Mouse (Mus musculus): ENCODE measurements around the gene Ffar2. TPM values are rescaled to one million over a fixed set of nuclear protein-coding genes. Genes with fewer than 3 reads are reported as not detected.
"Not testable (repeated sequence)": the region's sequence is repeated elsewhere in the genome, so short reads cannot be mapped to it uniquely, and the experiment has no call there.

Gene Ffar2
- polyA plus RNA-seq, 1 experiment from 2014 or later, result 0.21 TPM

GRCm38 (mm10) chr7:30844676-30845297 lies 21.2 kb upstream of the Ffar2 start:
- peaks cover 5% of the 10 kb centered on the region; the same call in 1 of the 2 replicates for H3K4me1 ChIP-seq (replicated peaks)
- H3K9ac ChIP-seq, result no peak overlapping the region
- no peak overlapping the region for H3K4me2 ChIP-seq
- 27% methylated on average over 7 of the region's 7 CpGs for WGBS
- no peaks in the 10 kb centered on the region for H3K9me3 ChIP-seq
- H3K4me3 ChIP-seq, result no peak overlapping the region
- H3K27me3 ChIP-seq, result no peaks in the 10 kb centered on the region
- no peaks in the 10 kb centered on the region for H3K36me3 ChIP-seq
- peak; percentile 51; the same call in 1 of the 2 replicates for ATAC-seq (ENCODE audit: low FRiP score, low read depth)
- no peak overlapping the region; the same call in 1 of the 2 replicates for H3K27ac ChIP-seq (replicated peaks)

GRCm38 (mm10) chr7:30842092-30842491 lies 18.5 kb upstream of the Ffar2 start:
- Histone ChIP-seq H3K9ac (no peak overlapping the region), H3K4me3 (no peak overlapping the region), H3K36me3 (no peaks in the 10 kb centered on the region), H3K27ac (replicated peaks) (no peak overlapping the region), H3K27me3 (no peaks in the 10 kb centered on the region), H3K9me3 (no peaks in the 10 kb centered on the region), H3K4me2 (no peak overlapping the region), H3K4me1 (replicated peaks) (peaks cover 5% of the 10 kb centered on the region; the same call in 1 of the 2 replicates)
- 85% methylated on average over 5 of the region's 5 CpGs for WGBS
- ATAC-seq (ENCODE audit: low FRiP score, low read depth), result no peak

GRCm38 (mm10) chr7:30841379-30841778 lies 17.8 kb upstream of the Ffar2 start:
- peaks cover 5% of the 10 kb centered on the region; the same call in 1 of the 2 replicates for H3K4me1 ChIP-seq (replicated peaks)
- no peak overlapping the region for H3K27ac ChIP-seq (replicated peaks)
- H3K9ac ChIP-seq, result no peak overlapping the region
- H3K27me3 ChIP-seq, result no peaks in the 10 kb centered on the region
- ATAC-seq (ENCODE audit: low FRiP score, low read depth), result no peak
- no peaks in the 10 kb centered on the region for H3K36me3 ChIP-seq
- H3K4me3 ChIP-seq, result no peak overlapping the region
- 88% methylated on average over 4 of the region's 4 CpGs for WGBS
- H3K4me2 ChIP-seq, result no peak overlapping the region
- no peaks in the 10 kb centered on the region for H3K9me3 ChIP-seq

- Histone ChIP-seq H3K4me3 (no peak overlapping the region), H3K36me3 (no peaks in the 10 kb centered on the region), H3K27me3 (no peaks in the 10 kb centered on the region), H3K4me2 (no peak overlapping the region), H3K27ac (replicated peaks) (no peak overlapping the region), H3K9me3 (no peaks in the 10 kb centered on the region), H3K4me1 (replicated peaks) (peaks cover 5% of the 10 kb centered on the region; the same call in 1 of the 2 replicates), H3K9ac (no peak overlapping the region)
- ATAC-seq (ENCODE audit: low FRiP score, low read depth), result no peak
- WGBS, result 75% methylated on average over 3 of the region's 3 CpGs
Observed at GRCm38 (mm10) chr7:30840306-30840705, 16.7 kb upstream of the Ffar2 start.

GRCm38 (mm10) chr7:30837277-30837676 lies 13.7 kb upstream of the Ffar2 start:
- Histone ChIP-seq H3K36me3 (no peaks in the 10 kb centered on the region), H3K9ac (no peak overlapping the region), H3K27ac (replicated peaks) (no peak overlapping the region), H3K9me3 (no peaks in the 10 kb centered on the region), H3K4me3 (no peak overlapping the region), H3K4me2 (no peak overlapping the region), H3K27me3 (no peaks in the 10 kb centered on the region), H3K4me1 (replicated peaks) (no peaks in the 10 kb centered on the region)
- ATAC-seq (ENCODE audit: low FRiP score, low read depth), result no peak

GRCm38 (mm10) chr7:30832684-30833083 lies 9.1 kb upstream of the Ffar2 start:
- ATAC-seq (ENCODE audit: low FRiP score, low read depth); H3K4me2 ChIP-seq; H3K27ac ChIP-seq (replicated peaks); H3K27me3 ChIP-seq; H3K9ac ChIP-seq; H3K36me3 ChIP-seq; H3K9me3 ChIP-seq; H3K4me3 ChIP-seq; H3K4me1 ChIP-seq (replicated peaks): not testable (repeated sequence)
- WGBS, result 58% methylated on average over 7 of the region's 11 CpGs

- H3K36me3 ChIP-seq, result no peaks in the 10 kb centered on the region
- no peak overlapping the region for H3K4me3 ChIP-seq
- H3K27ac ChIP-seq (replicated peaks), result no peak overlapping the region
- H3K9ac ChIP-seq, result no peak overlapping the region
- no peak for ATAC-seq (ENCODE audit: low FRiP score, low read depth)
- no peaks in the 10 kb centered on the region for H3K4me1 ChIP-seq (replicated peaks)
- H3K27me3 ChIP-seq, result no peaks in the 10 kb centered on the region
- WGBS, result 83% methylated on average over 16 of the region's 17 CpGs
- no peak overlapping the region for H3K4me2 ChIP-seq
- no peaks in the 10 kb centered on the region for H3K9me3 ChIP-seq
Observed at GRCm38 (mm10) chr7:30832261-30832660, 8.7 kb upstream of the Ffar2 start.

GRCm38 (mm10) chr7:30829428-30829827 lies 5.9 kb upstream of the Ffar2 start:
- H3K27me3 ChIP-seq, result no peaks in the 10 kb centered on the region
- no peaks in the 10 kb centered on the region for H3K9me3 ChIP-seq
- WGBS, result 68% methylated on average over 3 of the region's 3 CpGs
- H3K4me2 ChIP-seq, result no peak overlapping the region
- no peak overlapping the region for H3K27ac ChIP-seq (replicated peaks)
- H3K36me3 ChIP-seq, result no peaks in the 10 kb centered on the region
- ATAC-seq (ENCODE audit: low FRiP score, low read depth), result no peak
- H3K4me1 ChIP-seq (replicated peaks), result no peaks in the 10 kb centered on the region
- no peak overlapping the region for H3K9ac ChIP-seq
- H3K4me3 ChIP-seq, result no peak overlapping the region

- not testable (repeated sequence) for H3K36me3 ChIP-seq; H3K27ac ChIP-seq (replicated peaks); H3K4me3 ChIP-seq; H3K4me1 ChIP-seq (replicated peaks); ATAC-seq (ENCODE audit: low FRiP score, low read depth); H3K27me3 ChIP-seq; H3K9ac ChIP-seq; H3K4me2 ChIP-seq; H3K9me3 ChIP-seq
Observed at GRCm38 (mm10) chr7:30828871-30829270, 5.3 kb upstream of the Ffar2 start.

- no peaks in the 10 kb centered on the region for H3K27me3 ChIP-seq
- no peak overlapping the region for H3K9ac ChIP-seq
- no peak overlapping the region for H3K4me3 ChIP-seq
- WGBS, result 93% methylated on average over 10 of the region's 10 CpGs
- no peak for ATAC-seq (ENCODE audit: low FRiP score, low read depth)
- no peaks in the 10 kb centered on the region for H3K4me1 ChIP-seq (replicated peaks)
- H3K27ac ChIP-seq (replicated peaks), result no peak overlapping the region
- H3K36me3 ChIP-seq, result no peaks in the 10 kb centered on the region
- H3K4me2 ChIP-seq, result no peak overlapping the region
- H3K9me3 ChIP-seq, result no peaks in the 10 kb centered on the region
Observed at GRCm38 (mm10) chr7:30826660-30827059, 3.1 kb upstream of the Ffar2 start.

- H3K27ac ChIP-seq (replicated peaks), result no peak overlapping the region
- H3K27me3 ChIP-seq, result no peaks in the 10 kb centered on the region
- no peak overlapping the region for H3K4me3 ChIP-seq
- no peaks in the 10 kb centered on the region for H3K36me3 ChIP-seq
- no peak overlapping the region for H3K9ac ChIP-seq
- WGBS, result 96% methylated on average over 3 of the region's 3 CpGs
- H3K9me3 ChIP-seq, result no peaks in the 10 kb centered on the region
- no peak overlapping the region for H3K4me2 ChIP-seq
- no peaks in the 10 kb centered on the region for H3K4me1 ChIP-seq (replicated peaks)
- no peak for ATAC-seq (ENCODE audit: low FRiP score, low read depth)
Observed at GRCm38 (mm10) chr7:30824306-30824705, 731 bp upstream of the Ffar2 start.

GRCm38 (mm10) chr7:30821532-30821931 lies 2.0 kb downstream of the Ffar2 start:
- Histone ChIP-seq H3K4me3 (no peak overlapping the region), H3K36me3 (no peaks in the 10 kb centered on the region), H3K9ac (no peak overlapping the region), H3K9me3 (no peaks in the 10 kb centered on the region), H3K27me3 (no peaks in the 10 kb centered on the region), H3K27ac (replicated peaks) (no peak overlapping the region), H3K4me2 (no peak overlapping the region), H3K4me1 (replicated peaks) (no peaks in the 10 kb centered on the region)
- 77% methylated on average over 5 of the region's 5 CpGs for WGBS
- ATAC-seq (ENCODE audit: low FRiP score, low read depth), result no peak

- Histone ChIP-seq H3K9ac (no peak overlapping the region), H3K9me3 (no peaks in the 10 kb centered on the region), H3K27ac (replicated peaks) (no peak overlapping the region), H3K27me3 (no peaks in the 10 kb centered on the region), H3K4me1 (replicated peaks) (no peaks in the 10 kb centered on the region), H3K36me3 (no peaks in the 10 kb centered on the region), H3K4me2 (no peak overlapping the region), H3K4me3 (no peak overlapping the region)
- WGBS, result 72% methylated on average over 7 of the region's 7 CpGs
- ATAC-seq (ENCODE audit: low FRiP score, low read depth), result no peak
Observed at GRCm38 (mm10) chr7:30820854-30821445, 2.6 kb downstream of the Ffar2 start.

Data from hindbrain, embryonic 15.5 days (tissue).